Mouse (Mus musculus) liver, postnatal 0 days (tissue): ENCODE results near the gene Spock1.

Experiments used
- CTCF ChIP-seq: sonication (generic); IDR thresholded peaks from 2 replicates; pipeline ENCODE4 v1.5.1; 2016; ENCODE audit warnings: antibody characterized with exemption, low read depth
- EP300 ChIP-seq: IDR thresholded peaks from 2 replicates; pipeline ENCODE4 v1.6.1; 2016; ENCODE audit warnings: antibody characterized with exemption, low read depth, mild to moderate bottlenecking

- TF ChIP-seq CTCF, result no peak
- no peak for TF ChIP-seq EP300
These were observed 485 bp downstream of the Spock1 start for GRCm38 (mm10) chr13:57907428-57908265.
